Mouse (Mus musculus) intestine, embryonic 15.5 days (tissue): ENCODE results near the gene Fnbp1l. TPM values are rescaled to one million over a fixed set of nuclear protein-coding genes. Genes with fewer than 3 reads are reported as not detected.
A peak's percentile ranks its signal among the peaks of the same experiment; 100 is the strongest.

Experiments
- ATAC-seq: fragments of 200-750 bp; cut with Nextera tagmentation; 2 replicates; pipeline ENCODE4 v1.8.0; 2017; ENCODE audit warnings: moderate TSS enrichment, moderate library complexity
- H3K27ac ChIP-seq: fragments of 300-500 bp; sonication (generic); 2 replicates; pipeline ENCODE4 v1.5.1; 2015; ENCODE audit warnings: mild to moderate bottlenecking, inconsistent platforms
- H3K27me3 ChIP-seq: fragments of 300-500 bp; sonication (generic); replicated peaks from 2 replicates; pipeline ENCODE4 v1.6.1; 2015; ENCODE audit warnings: inconsistent platforms
- H3K36me3 ChIP-seq: fragments of 300-500 bp; sonication (generic); 2 replicates; pipeline ENCODE4 v1.6.1; 2015; ENCODE audit warnings: inconsistent platforms
- H3K4me1 ChIP-seq: fragments of 300-500 bp; sonication (generic); replicated peaks from 2 replicates; pipeline ENCODE4 v1.6.1; 2015; ENCODE audit warnings: inconsistent platforms
- H3K4me2 ChIP-seq: fragments of 300-500 bp; sonication (generic); replicated peaks from 2 replicates; pipeline ENCODE4 v1.6.1; 2015; ENCODE audit warnings: mild to moderate bottlenecking, inconsistent platforms
- H3K4me3 ChIP-seq: fragments of 300-500 bp; sonication (generic); replicated peaks from 2 replicates; pipeline ENCODE4 v1.5.1; 2015; ENCODE audit warnings: inconsistent platforms
- H3K9ac ChIP-seq: fragments of 300-500 bp; sonication (generic); 2 replicates; pipeline ENCODE4 v1.6.1; 2015; ENCODE audit warnings: inconsistent platforms
- H3K9me3 ChIP-seq: fragments of 300-500 bp; sonication (generic); 2 replicates; pipeline ENCODE4 v1.6.1; 2016; ENCODE audit warnings: inconsistent platforms
- WGBS: fragments of 180-500 bp; shearing (Covaris S2); methylation state at CpG from one replicate; pipeline ENCODE4 v1.1.7; 2015; 5-methylcytosine and 5-hydroxymethylcytosine counted together
- polyA plus RNA-seq: library from polyadenylated mRNA; unstranded; fragments of >200 nt; fragmentation: Nextera tagmentation; extraction: Ambion mirVana; gene quantifications from 2 replicates; pipeline ENCODE4 v1.2.1, GENCODE M21; 2015

Fnbp1l gene
- polyA plus RNA-seq, 1 experiment from 2014 or later: 43.1 TPM

DNA sequence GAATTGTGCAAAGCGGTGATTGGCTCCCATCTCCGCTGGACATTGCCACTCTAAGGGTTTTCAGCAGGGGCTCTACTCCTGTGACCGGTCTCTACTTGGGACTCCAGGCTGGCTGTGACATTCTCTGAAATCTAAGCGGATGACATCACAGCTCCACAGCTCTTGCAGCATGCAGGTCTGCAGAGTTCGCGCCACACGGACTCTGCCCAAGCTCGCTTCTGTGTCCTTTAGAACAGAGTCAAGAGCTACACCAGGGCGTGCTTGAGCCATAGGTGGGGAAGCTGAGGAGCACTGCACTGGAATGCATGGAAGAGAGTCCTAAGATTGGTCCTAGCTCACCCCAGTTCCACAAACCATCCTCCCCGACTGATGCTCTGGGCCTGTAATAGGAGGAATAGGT is 9.0 kb upstream of the Fnbp1l start:
- H3K4me2 ChIP-seq: no peak overlapping the region
- no peaks in the 10 kb centered on the region for H3K4me1 ChIP-seq
- ATAC-seq: peak; percentile 39; the same call in 1 of the 2 replicates
- no peaks in the 10 kb centered on the region for H3K36me3 ChIP-seq
- H3K27ac ChIP-seq: no peak overlapping the region
- 93% methylated on average over 10 of the region's 10 CpGs for WGBS
- no peak overlapping the region for H3K4me3 ChIP-seq
- H3K27me3 ChIP-seq: no peaks in the 10 kb centered on the region
- no peak overlapping the region for H3K9ac ChIP-seq
- no peaks in the 10 kb centered on the region for H3K9me3 ChIP-seq

DNA sequence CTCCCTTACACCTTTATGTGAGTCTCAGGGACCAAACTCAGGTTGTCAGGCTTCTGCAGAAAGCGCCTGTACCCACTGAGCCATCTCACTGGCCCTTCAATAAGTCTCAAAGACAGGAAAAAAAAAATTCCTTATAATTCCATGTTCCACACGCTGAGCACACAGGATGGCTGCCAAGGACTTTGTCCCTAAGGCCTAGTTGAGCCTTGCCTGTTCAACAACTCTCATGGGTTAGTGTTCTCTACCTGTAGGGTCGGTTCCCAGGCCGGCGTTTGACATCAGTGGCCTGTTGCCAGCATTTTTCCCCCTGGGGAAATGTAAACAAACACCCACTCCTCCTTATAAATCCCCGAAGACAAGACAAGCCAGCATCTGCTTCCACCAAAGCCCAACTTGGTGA is 8.3 kb upstream of the Fnbp1l start:
- Histone ChIP-seq H3K4me1 (no peaks in the 10 kb centered on the region), H3K36me3 (no peaks in the 10 kb centered on the region), H3K4me3 (no peak overlapping the region), H3K27ac (no peak overlapping the region), H3K27me3 (no peaks in the 10 kb centered on the region), H3K9ac (no peak overlapping the region), H3K4me2 (no peak overlapping the region), H3K9me3 (no peaks in the 10 kb centered on the region)
- no peak for ATAC-seq
- 72% methylated on average over 6 of the region's 6 CpGs for WGBS

DNA sequence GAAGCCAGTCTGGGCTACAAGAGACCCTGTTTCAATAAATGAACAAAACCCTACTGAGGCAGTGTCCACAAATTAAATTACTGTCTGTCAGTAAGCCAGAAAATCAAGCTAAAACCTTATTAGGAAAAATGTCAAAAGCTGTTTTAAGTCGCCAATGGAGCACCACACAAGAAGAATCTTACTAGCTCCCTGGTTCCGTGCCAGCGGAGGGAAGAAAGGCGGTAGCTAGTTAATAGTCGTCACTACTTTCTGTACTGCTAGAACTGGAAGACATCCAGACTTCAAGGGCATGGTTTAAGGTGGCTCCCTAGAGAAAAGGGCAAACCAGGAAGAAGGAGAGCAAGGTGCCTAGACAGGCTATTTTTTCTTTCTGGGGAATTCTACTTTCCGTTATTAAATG is 5.1 kb upstream of the Fnbp1l start:
- whole genome bisulfite sequencing: 57% methylated on average over 6 of the region's 6 CpGs
- no peak overlapping the region for H3K4me2 ChIP-seq
- H3K9ac ChIP-seq: no peak overlapping the region
- no peaks in the 10 kb centered on the region for H3K9me3 ChIP-seq
- peaks cover 6% of the 10 kb centered on the region for H3K4me1 ChIP-seq
- no peaks in the 10 kb centered on the region for H3K27me3 ChIP-seq
- no peaks in the 10 kb centered on the region for H3K36me3 ChIP-seq
- H3K4me3 ChIP-seq: no peak overlapping the region
- no peak for ATAC-seq
- H3K27ac ChIP-seq: no peak overlapping the region

DNA sequence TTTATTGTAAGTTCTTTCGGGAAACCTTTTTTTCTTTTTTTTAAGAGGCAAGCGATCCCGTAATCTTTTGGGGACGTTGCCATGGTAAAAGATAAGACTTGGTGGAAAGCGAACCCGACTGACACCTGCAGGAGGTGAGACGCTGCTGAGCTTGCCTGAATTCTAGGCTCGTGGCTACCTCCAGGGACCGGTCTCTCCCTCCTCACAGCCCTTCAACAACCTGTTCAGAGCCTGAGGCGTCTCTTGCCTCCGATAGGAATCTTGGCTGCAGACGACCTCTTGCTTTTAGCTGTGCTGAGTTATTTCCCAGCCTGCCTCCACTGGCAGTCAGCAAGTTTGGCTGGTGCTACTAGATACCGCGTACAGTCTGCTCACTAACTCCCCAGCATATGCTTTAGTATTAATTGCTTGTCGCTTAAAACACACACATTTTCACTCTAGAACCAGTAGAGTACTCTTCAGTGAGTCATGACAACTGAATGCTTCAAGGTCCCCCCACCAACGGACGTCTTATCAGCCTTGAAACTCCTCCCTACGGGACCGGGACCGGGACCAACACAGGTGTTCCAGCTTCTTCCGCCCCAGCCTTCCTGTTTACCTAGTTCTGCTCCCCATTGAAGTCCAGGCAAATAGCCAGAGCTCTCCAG is 893 bp upstream of the Fnbp1l start:
- H3K4me1 ChIP-seq: peaks cover 15% of the 10 kb centered on the region
- no peaks in the 10 kb centered on the region for H3K9me3 ChIP-seq
- peak; percentile 60 for ATAC-seq
- no peaks in the 10 kb centered on the region for H3K36me3 ChIP-seq
- H3K9ac ChIP-seq: peak overlapping the region; percentile 98
- H3K27ac ChIP-seq: peak overlapping the region; percentile 98
- H3K4me2 ChIP-seq: peak overlapping the region; percentile 91
- H3K4me3 ChIP-seq: peak overlapping the region; percentile 98
- H3K27me3 ChIP-seq: no peaks in the 10 kb centered on the region
- WGBS: under 1% methylated on average over 21 of the region's 21 CpGs

DNA sequence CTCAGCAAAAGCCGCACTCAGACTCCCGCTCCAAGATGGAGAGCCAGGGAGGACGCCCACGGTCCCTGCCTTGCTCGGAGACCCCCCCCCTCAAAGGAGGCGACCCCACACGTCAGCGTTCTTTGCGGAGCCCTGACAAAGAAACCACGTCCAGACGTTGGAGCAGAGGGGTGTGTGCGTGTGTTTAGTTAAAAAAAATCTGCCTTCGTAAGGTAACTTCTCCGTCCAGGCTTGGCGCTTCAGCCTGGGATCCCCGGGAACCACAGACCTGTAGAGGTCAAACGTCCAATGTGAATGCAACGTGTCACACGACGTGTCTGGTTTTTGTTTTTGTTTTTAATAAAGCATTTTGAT is 393 bp upstream of the Fnbp1l start:
- H3K27me3 ChIP-seq: no peaks in the 10 kb centered on the region
- peak overlapping the region; percentile 98 for H3K27ac ChIP-seq
- 0% methylated on average over 20 of the region's 20 CpGs for WGBS
- H3K4me2 ChIP-seq: peak overlapping the region; percentile 91
- H3K4me1 ChIP-seq: peaks cover 15% of the 10 kb centered on the region
- H3K4me3 ChIP-seq: peak overlapping the region; percentile 98
- H3K9ac ChIP-seq: peak overlapping the region; percentile 98
- no peaks in the 10 kb centered on the region for H3K36me3 ChIP-seq
- ATAC-seq: no peak; the same call in 1 of the 2 replicates
- no peaks in the 10 kb centered on the region for H3K9me3 ChIP-seq

DNA sequence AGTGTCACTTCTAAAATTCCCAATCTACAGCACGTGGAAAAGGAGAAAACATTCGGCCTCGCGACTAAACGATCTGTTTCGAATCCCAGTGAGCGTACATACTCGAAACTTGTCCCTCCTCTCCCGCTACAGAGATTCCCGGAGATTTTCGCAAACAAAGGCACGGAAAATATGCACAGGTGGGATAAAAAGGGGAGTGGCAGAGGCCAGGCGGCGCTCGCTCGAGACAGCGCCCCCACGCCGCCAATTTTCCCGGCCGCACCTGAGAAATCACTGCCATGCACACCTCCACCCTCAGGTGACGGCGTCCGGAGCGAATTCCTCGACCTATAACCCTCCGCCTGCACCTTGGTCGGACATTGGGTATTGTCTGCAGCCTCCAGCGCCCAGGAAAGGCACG is 1.1 kb downstream of the Fnbp1l start:
- peak overlapping the region; percentile 98 for H3K9ac ChIP-seq
- H3K9me3 ChIP-seq: no peaks in the 10 kb centered on the region
- WGBS: under 1% methylated on average over 30 of the region's 30 CpGs
- H3K27me3 ChIP-seq: no peaks in the 10 kb centered on the region
- no peaks in the 10 kb centered on the region for H3K36me3 ChIP-seq
- H3K4me3 ChIP-seq: peak overlapping the region; percentile 98
- peak overlapping the region; percentile 87 for H3K4me2 ChIP-seq
- peaks cover 15% of the 10 kb centered on the region for H3K4me1 ChIP-seq
- peak overlapping the region; percentile 98 for H3K27ac ChIP-seq
- ATAC-seq: peak; percentile 52

DNA sequence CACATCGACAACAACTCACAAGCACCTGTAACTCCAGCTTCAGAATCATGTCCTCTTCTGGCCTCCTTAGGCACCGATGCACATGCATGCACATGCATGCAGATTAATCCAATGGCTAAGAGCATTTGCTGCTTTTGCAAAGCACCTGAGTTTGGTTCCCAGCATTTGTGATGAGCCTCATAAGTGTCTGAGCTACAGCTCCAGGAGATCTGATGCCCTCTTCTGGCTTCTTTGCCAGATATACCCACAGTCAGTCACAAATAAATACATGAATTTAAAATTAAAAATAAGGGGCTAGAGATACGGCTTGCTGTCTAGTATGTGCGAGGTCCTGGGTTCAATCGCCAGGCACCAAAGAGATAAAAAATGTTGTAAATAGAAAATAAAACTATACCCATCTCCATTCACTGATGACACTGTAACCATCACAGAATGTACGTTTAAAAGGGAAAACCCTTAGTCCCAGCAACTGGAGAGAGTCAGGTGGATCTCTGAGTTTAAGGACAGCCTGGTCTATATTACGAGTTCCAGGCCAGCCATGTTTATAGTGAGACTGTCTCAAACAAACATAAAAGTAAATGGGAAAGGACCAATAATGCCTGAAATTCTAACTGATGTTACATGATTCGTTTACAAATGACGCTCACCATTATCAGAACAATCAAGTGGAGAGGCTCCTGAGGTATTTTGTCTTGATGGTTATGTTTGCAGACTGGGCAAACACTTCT is 1.7 kb downstream of the Fnbp1l start:
- Histone ChIP-seq H3K36me3 (no peaks in the 10 kb centered on the region), H3K27me3 (no peaks in the 10 kb centered on the region), H3K4me3 (peak overlapping the region; percentile 98), H3K27ac (no peak overlapping the region), H3K4me1 (peaks cover 15% of the 10 kb centered on the region), H3K9ac (peak overlapping the region; percentile 98; the same call in 1 of the 2 replicates), H3K4me2 (peak overlapping the region; percentile 87), H3K9me3 (no peaks in the 10 kb centered on the region)
- 34% methylated on average over 9 of the region's 9 CpGs for WGBS
- ATAC-seq: no peak

DNA sequence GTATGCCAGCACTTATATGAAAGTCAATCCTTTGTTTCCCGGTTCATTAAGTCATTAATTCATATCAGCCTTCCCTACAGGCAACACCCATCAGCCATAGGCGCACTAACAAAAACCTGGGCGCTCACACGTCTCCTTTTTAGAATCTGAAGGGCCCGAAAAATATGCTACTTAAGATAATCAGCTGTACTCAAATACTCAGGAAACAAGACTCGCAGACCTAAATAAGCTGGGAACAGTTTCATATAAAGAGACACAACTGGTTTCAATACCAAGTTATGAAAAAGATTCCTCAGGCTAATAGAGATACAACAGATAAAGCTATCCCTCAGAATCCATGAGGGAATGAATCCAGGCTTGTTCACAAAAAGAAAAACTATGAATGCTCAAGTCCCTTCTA is 7.0 kb downstream of the Fnbp1l start:
- Histone ChIP-seq H3K27me3 (no peaks in the 10 kb centered on the region), H3K9me3 (no peaks in the 10 kb centered on the region), H3K4me2 (no peak overlapping the region), H3K36me3 (no peaks in the 10 kb centered on the region), H3K4me1 (peaks cover 9% of the 10 kb centered on the region), H3K4me3 (no peak overlapping the region), H3K9ac (no peak overlapping the region), H3K27ac (no peak overlapping the region)
- WGBS: 71% methylated on average over 6 of the region's 6 CpGs
- no peak for ATAC-seq

DNA sequence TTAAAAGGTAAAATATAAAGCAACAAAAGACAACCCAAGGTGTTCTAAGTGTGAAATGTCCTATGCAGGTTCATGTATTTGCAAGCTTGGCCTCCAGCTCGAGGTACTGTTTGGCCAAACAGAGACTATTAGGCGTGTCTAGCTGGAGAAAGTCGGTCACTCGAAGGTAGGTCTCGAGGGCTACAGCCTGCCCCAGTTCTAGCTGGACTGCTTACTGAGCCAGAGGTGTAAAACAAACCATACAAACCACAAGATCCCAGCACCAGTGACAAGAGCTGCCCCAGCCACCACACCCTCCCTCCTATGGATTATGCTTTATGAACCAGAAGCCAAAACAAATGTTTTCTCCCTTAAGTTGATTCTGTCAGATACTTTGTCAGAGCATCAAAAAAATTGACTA is 7.8 kb downstream of the Fnbp1l start:
- Histone ChIP-seq H3K27ac (no peak overlapping the region), H3K4me3 (no peak overlapping the region), H3K9ac (no peak overlapping the region), H3K36me3 (no peaks in the 10 kb centered on the region), H3K27me3 (no peaks in the 10 kb centered on the region), H3K4me1 (peaks cover 4% of the 10 kb centered on the region; the same call in 1 of the 2 replicates), H3K9me3 (no peaks in the 10 kb centered on the region), H3K4me2 (no peak overlapping the region)
- ATAC-seq: no peak
- 65% methylated on average over 5 of the region's 5 CpGs for WGBS

DNA sequence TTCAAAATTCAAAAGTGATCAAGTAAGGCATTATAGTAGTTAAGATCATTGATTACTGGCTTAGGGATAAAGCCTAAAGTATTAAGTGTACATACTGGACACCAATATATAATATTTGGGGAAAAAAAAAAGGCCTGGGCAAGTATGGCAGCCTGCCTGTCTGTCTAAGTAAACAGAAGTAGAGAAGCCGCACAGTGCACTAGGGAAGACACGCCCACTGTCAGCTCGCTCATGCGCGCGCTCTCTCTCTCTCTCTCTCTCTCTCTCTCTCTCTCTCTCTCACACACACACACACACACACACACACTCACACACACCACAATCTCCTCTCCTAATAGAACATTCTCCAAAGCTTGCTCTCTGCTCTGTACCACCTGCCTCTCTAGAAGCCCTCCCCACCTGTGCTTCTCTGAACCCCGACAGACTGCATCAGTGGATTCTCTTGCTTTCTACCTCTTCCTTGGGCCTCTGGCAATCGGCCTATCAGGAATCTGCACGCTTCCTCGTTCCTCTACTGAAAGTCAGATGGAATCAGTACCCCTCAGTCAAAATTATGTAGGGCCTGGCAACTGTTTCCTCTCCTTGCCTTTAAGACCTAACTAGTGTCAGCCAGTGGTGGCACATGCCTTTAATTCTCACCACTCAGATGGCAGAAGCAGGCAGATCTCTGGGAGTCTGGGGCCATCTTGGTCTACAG is 13.3 kb downstream of the Fnbp1l start:
- Histone ChIP-seq H3K9ac (no peak overlapping the region), H3K4me1 (0 out of 2 replicates have a peak, but pooled peaks cover 7% of the 10 kb centered on the region), H3K36me3 (no peaks in the 10 kb centered on the region), H3K27me3 (no peaks in the 10 kb centered on the region), H3K27ac (no peak overlapping the region), H3K4me2 (no peak overlapping the region), H3K9me3 (no peaks in the 10 kb centered on the region), H3K4me3 (no peak overlapping the region)
- no peak for ATAC-seq
- WGBS: 66% methylated on average over 10 of the region's 10 CpGs

DNA sequence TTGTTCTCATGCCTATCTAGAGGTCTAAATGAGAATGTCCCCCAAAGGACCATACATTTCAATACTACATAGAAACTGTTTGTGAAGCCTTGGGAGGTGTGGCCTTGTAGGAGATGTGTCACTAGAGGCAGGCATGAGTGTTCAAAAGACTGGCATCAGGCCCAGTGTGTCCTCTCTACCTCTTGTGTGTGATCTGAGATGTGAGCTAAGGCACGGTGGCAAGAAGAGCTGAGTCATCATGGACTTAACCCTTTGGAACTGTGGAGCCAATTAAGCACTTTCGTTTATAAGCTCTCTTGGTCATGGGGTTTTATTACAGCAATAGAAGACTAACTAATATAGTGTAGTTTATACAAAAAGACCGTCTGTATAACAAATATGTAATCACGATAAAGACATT is 16.3 kb downstream of the Fnbp1l start:
- WGBS: 63% methylated on average over 4 of the region's 4 CpGs

DNA sequence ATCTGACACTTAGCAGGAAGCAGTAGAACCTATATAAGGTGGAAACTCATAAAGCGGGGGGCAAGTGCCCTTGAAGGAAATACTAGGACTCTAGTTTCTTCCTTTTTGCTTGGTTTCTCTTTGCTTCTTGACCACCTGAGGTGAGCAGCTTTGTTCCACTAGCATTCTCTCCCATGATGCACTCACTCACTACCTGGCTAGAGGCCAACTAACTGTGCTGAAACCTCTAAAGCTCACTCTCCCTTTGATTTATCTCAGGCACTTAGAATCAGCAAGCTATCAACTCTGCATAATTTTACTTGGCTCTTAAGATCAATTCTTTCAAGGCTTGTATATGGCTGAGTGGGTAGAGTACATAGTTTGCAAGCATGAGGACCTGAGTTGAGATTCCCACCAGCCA is 17.1 kb downstream of the Fnbp1l start:
- Histone ChIP-seq H3K27me3 (no peaks in the 10 kb centered on the region), H3K9me3 (no peaks in the 10 kb centered on the region), H3K36me3 (no peaks in the 10 kb centered on the region), H3K4me2 (no peak overlapping the region), H3K27ac (no peak overlapping the region), H3K4me1 (0 out of 2 replicates have a peak, but pooled peaks cover 9% of the 10 kb centered on the region), H3K4me3 (no peak overlapping the region), H3K9ac (no peak overlapping the region)
- no peak for ATAC-seq
- WGBS: 92% methylated on average over 1 of the region's 1 CpGs

More for the DNA sequence above, 16.3 kb downstream of the Fnbp1l start:
- ATAC-seq: peak; percentile 63
- Histone ChIP-seq H3K27ac (no peak overlapping the region), H3K9ac (no peak overlapping the region), H3K4me3 (no peak overlapping the region), H3K36me3 (no peaks in the 10 kb centered on the region), H3K4me1 (0 out of 2 replicates have a peak, but pooled peaks cover 9% of the 10 kb centered on the region), H3K4me2 (no peak overlapping the region), H3K9me3 (no peaks in the 10 kb centered on the region), H3K27me3 (no peaks in the 10 kb centered on the region)
